Mouse (Mus musculus) E14TG2a.4 (cell line): ENCODE measurements around the gene Ank2.

Experiments
- CTCF ChIP-seq: conservative IDR thresholded peaks from 2 replicates; pipeline ENCODE4 v1.5.1; 2014; ENCODE audit warnings: low read length
- NANOG ChIP-seq: IDR thresholded peaks from 2 replicates; pipeline ENCODE4 v1.6.1; 2014; ENCODE audit warnings: borderline replicate concordance, low read length, mixed read lengths

GRCm38 (mm10) chr3:127371774-127372173, 127.4 kb downstream of the Ank2 start:
- TF ChIP-seq CTCF, result no peak
- TF ChIP-seq NANOG, result no peak
